Mouse (Mus musculus): ENCODE measurements around the gene Dst. TPM values are rescaled to one million over a fixed set of nuclear protein-coding genes. Genes with fewer than 3 reads are reported as not detected.

The Dst gene
- total RNA-seq, 2 experiments from 2014 or later, result 243 to 269 TPM

Small RNA genes within 50 kb of the gene (microRNA-seq; reads per million reads assigned to microRNA genes)
- gene Mir6896, result not detected

Other genes with a start within 250 kb of the Dst start
- 1 to 10 TPM; 6.3 to 7.1 TPM for gene Prim2, start 238.4 kb upstream of the Dst start, total RNA-seq (2021)
- 10 to 100 TPM; 27.4 to 32.1 TPM for gene Rab23, start 188.3 kb upstream of the Dst start, total RNA-seq (2021)
- gene Bag2, start 150.4 kb upstream of the Dst start, total RNA-seq (2021), result 10 to 100 TPM; 11.7 to 12.2 TPM
- gene Zfp451, start 93.6 kb upstream of the Dst start, total RNA-seq (2021), result 10 to 100 TPM; 51.2 to 62.0 TPM
- 100 to 1,000 TPM; 128 to 136 TPM for gene Bend6, start 409 bp upstream of the Dst start, total RNA-seq (2021)

Measured in left cerebral cortex, postnatal 36 days (tissue).